In the genomic region with DNA sequence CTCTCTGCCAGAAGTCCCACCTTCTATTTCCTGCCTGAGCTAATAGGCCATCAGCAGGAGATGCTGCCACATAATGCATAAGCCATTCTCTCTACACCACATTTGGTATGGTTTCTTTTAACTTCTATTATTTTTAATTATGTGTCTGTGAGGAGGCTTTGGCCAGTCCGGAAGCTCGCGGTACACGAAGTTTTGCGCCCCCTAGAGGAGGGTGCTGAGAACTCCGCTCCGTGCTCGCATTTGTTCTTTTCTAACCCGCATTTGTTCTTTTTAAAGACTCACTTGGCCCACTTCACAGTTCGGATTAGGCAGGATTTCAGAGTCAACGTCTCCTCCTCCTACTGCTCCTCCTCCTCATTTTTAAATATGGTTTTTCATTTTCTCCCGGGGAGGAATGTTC, we compare ENCODE assay signal across 8 mouse cellular contexts. TPM values are rescaled to one million over a fixed set of nuclear protein-coding genes. Genes with fewer than 3 reads are reported as not detected.
DNase-seq lines count a peak whose midpoint lies in the region; TF ChIP-seq lines count a peak whose summit lies in the region.

No protein-coding gene starts in this region.

- H3K4me3 ChIP-seq in lung, adult 2 months (replicated peaks; ENCODE audit: extremely low read depth, low read depth, low read length) = no peak overlapping the region

- H3K4me1 ChIP-seq in lung, adult 2 months (ENCODE audit: control insufficient read depth, insufficient read depth, low read length) = no peaks in the 10 kb centered on the region

- TF ChIP-seq POLR2A in lung, adult 2 months (IDR thresholded peaks at IDR 0.05; ENCODE audit: borderline replicate concordance, extremely low read depth, low read depth, low read length) = no peak

- 37% methylated on average over 12 of the region's 12 CpGs for WGBS in lung, adult 2 months

- TF ChIP-seq CTCF in lung, adult 2 months (IDR thresholded peaks at IDR 0.05; ENCODE audit: insufficient read depth, low read length) = peak; percentile 30

- peak; percentile 33 for DNase-seq in ovary, postnatal 14 days (ENCODE audit: low spot score)
- no peak for DNase-seq in ovary, postnatal 10 days (ENCODE audit: low spot score)
- peak; percentile 22 for DNase-seq in cerebellum, adult 9-10 months
- peak; percentile 42 for DNase-seq in gastrocnemius, postnatal 10 days
- peak; percentile 57 for DNase-seq in layer of hippocampus, adult 9-11 months
- no peak for DNase-seq in lung, adult 2 months
- peak; percentile 79 to 80 for DNase-seq in right cerebral cortex, adult 2 months (ENCODE audit: low spot score in 2 of 2)
- no peak for DNase-seq in natural killer cell, adult 2 months (ENCODE audit: low spot score in 2 of 2)

RNA-seq across cellular contexts. Expression of a gene that starts 56.5 kb away (rescaled TPM):
- total RNA-seq in gastrocnemius, postnatal 10 days (2021) = 1 to 10 TPM; 2.9 to 4.2 TPM
- polyA plus RNA-seq in lung, adult 2 months (2012; rRNA removed) = 6.1 and 6.6 TPM in 2 replicates

Comparison
In these comparisons a context has a peak if more than half of its experiments do, and no peak if none do; other contexts are left out.
1. DNase-seq: peak in ovary, postnatal 14 days (single experiment), cerebellum, adult 9-10 months (single experiment), gastrocnemius, postnatal 10 days (single experiment), layer of hippocampus, adult 9-11 months (single experiment) and right cerebral cortex, adult 2 months (2 of 2); none in ovary, postnatal 10 days (single experiment), lung, adult 2 months (single experiment) and natural killer cell, adult 2 months (0 of 2).